Mouse (Mus musculus) stomach, postnatal 0 days (tissue): ENCODE results near the gene Cep104.

ENCODE experiments used
- CTCF ChIP-seq: IDR thresholded peaks from 2 replicates; pipeline ENCODE4 v1.5.1; 2016; ENCODE audit warnings: antibody characterized with exemption, low read depth, mild to moderate bottlenecking, moderate library complexity
- EP300 ChIP-seq: optimal IDR thresholded peaks from 2 replicates; pipeline ENCODE3; 2016; ENCODE audit warnings: antibody characterized with exemption

- TF ChIP-seq CTCF (no peak), EP300 (no peak)
Measured at GRCm38 (mm10) chr4:154021432-154021831, 46.4 kb downstream of the Cep104 start.
